Mouse (Mus musculus) urinary bladder, postnatal 25 days (tissue): ENCODE measurements around the gene Hnrnph3.

Experiments
- DNase-seq: peaks from one replicate; pipeline ENCODE4 v3.0.0; 2022; ENCODE audit warnings: low spot score

Gene Hnrnph3

DNA sequence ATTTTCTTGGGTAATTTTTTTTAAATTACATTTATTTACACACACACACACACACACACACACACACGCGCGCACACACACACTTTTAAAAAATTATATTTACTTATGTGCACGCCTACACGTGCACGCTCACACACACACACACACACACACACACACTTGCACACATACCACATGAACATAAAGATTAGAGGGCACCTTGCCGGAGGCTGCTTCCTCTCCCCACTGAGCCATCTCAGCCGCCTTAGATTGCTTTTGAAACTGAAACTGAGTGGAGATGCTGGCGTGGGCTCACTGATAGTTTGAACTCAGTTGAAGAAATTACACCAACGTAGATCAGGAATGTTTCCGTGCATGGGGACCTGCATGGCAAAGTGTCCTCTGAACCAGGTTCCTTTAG is 39.9 kb downstream of the Hnrnph3 start:
- no peak for DNase-seq

- peak; percentile 82 for DNase-seq
These were observed 43.7 kb downstream of the Hnrnph3 start, which contains the start of gene Rufy2 for GRCm38 (mm10) chr10:62980039-62980954. Rufy2 (plus strand) TSS chr10:62980223.

DNA sequence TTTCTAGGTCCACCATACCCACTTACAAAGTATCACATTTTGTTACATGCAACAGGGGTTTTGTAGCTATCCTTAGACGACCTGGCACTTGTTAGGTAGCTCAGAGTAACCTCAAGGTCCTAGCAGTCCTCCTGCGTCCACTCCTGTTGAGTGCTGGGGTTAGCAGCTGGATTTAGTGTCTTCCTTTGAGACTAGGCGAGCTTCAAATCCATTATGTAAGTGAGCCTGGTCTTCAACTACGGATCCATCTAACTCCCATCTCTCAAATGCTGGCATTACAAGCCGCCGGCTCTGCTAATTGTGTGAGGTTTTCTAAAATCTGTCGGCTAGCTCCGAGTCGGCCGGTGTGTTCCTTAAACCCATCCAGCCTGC is 44.4 kb downstream of the Hnrnph3 start:
- DNase-seq = no peak

- DNase-seq = no peak
These were observed 52.2 kb downstream of the Hnrnph3 start for GRCm38 (mm10) chr10:62971821-62972220.

DNA sequence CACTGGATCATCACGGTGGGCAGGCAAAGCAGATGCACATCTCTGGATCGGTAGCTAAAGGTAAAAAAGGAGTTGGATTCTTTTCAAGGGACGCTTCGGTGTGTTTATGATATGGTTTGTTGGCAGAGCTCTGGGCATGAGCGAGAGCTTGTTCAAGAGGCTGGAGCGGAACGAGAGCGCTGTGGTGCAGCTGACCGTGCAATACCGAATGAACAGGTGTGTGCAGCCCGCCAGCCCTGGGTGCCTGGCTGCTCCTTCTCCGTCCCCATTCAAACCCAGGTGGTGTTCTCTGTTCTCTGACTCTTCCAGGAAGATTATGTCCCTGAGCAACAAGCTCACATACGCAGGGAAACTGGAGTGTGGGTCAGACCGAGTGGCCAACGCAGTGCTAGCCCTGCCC is 57.7 kb downstream of the Hnrnph3 start:
- DNase-seq = no peak

GRCm38 (mm10) chr10:62965796-62966195 is 58.2 kb downstream of the Hnrnph3 start:
- no peak for DNase-seq
